Mouse (Mus musculus) hindbrain, embryonic 15.5 days (tissue): ENCODE measurements around the gene Ccnd3. TPM values are rescaled to one million over a fixed set of nuclear protein-coding genes. Genes with fewer than 3 reads are reported as not detected.
A peak's percentile ranks its signal among the peaks of the same experiment; 100 is the strongest.

Experiments
- ATAC-seq: fragments of 200-750 bp; cut with Nextera tagmentation; 2 replicates; pipeline ENCODE4 v1.8.0; 2017; ENCODE audit warnings: low read depth, moderate number of reproducible peaks, moderate TSS enrichment; ENCODE audit not compliant: low FRiP score
- H3K27ac ChIP-seq: fragments of 300-500 bp; sonication (generic); replicated peaks from 2 replicates; pipeline ENCODE4 v1.5.1; 2015; ENCODE audit warnings: mild to moderate bottlenecking, inconsistent platforms
- H3K27me3 ChIP-seq: fragments of 300-500 bp; sonication (generic); 2 replicates; pipeline ENCODE4 v1.6.1; 2015; ENCODE audit warnings: control low read depth, inconsistent platforms
- H3K36me3 ChIP-seq: fragments of 300-500 bp; sonication (generic); 2 replicates; pipeline ENCODE4 v1.6.1; 2015; ENCODE audit warnings: control low read depth, inconsistent platforms
- H3K4me1 ChIP-seq: fragments of 300-500 bp; sonication (generic); replicated peaks from 2 replicates; pipeline ENCODE4 v1.6.1; 2015; ENCODE audit warnings: control low read depth, inconsistent platforms
- H3K4me2 ChIP-seq: fragments of 300-500 bp; sonication (generic); 2 replicates; pipeline ENCODE4 v1.6.1; 2015; ENCODE audit warnings: moderate library complexity, mild to moderate bottlenecking, inconsistent platforms
- H3K4me3 ChIP-seq: fragments of 300-500 bp; sonication (generic); 2 replicates; pipeline ENCODE4 v1.5.1; 2015; ENCODE audit warnings: mild to moderate bottlenecking, inconsistent platforms
- H3K9ac ChIP-seq: fragments of 300-500 bp; sonication (generic); 2 replicates; pipeline ENCODE4 v1.6.1; 2015; ENCODE audit warnings: inconsistent platforms
- H3K9me3 ChIP-seq: fragments of 300-500 bp; sonication (generic); 2 replicates; pipeline ENCODE4 v1.6.1; 2016; ENCODE audit warnings: control low read depth, inconsistent platforms
- WGBS: fragments of 180-500 bp; shearing (Covaris S2); methylation state at CpG from one replicate; pipeline ENCODE4 v1.1.7; 2015; 5-methylcytosine and 5-hydroxymethylcytosine counted together
- polyA plus RNA-seq: library from polyadenylated mRNA; unstranded; fragments of >200 nt; fragmentation: Nextera tagmentation; extraction: Ambion mirVana; gene quantifications from 2 replicates; pipeline ENCODE4 v1.2.1, GENCODE M21; 2015

Gene Ccnd3
- polyA plus RNA-seq, 1 experiment from 2014 or later = 91.0 TPM

GRCm38 (mm10) chr17:47506697-47507096 is 1.8 kb downstream of the Ccnd3 start:
- no peak overlapping the region for H3K27ac ChIP-seq
- no peak overlapping the region for H3K9ac ChIP-seq
- no peak for ATAC-seq
- no peak overlapping the region for H3K4me2 ChIP-seq
- H3K4me1 ChIP-seq = peaks cover 19% of the 10 kb centered on the region
- H3K9me3 ChIP-seq = no peaks in the 10 kb centered on the region
- WGBS = 93% methylated on average over 4 of the region's 4 CpGs
- H3K36me3 ChIP-seq = no peaks in the 10 kb centered on the region
- no peaks in the 10 kb centered on the region for H3K27me3 ChIP-seq
- no peak overlapping the region for H3K4me3 ChIP-seq

- peaks cover 19% of the 10 kb centered on the region for H3K4me1 ChIP-seq
- H3K27ac ChIP-seq = no peak overlapping the region
- no peaks in the 10 kb centered on the region for H3K9me3 ChIP-seq
- ATAC-seq = no peak
- 89% methylated on average over 2 of the region's 2 CpGs for WGBS
- no peak overlapping the region for H3K4me2 ChIP-seq
- no peak overlapping the region for H3K9ac ChIP-seq
- H3K36me3 ChIP-seq = no peaks in the 10 kb centered on the region
- H3K27me3 ChIP-seq = no peaks in the 10 kb centered on the region
- H3K4me3 ChIP-seq = no peak overlapping the region
Measured at GRCm38 (mm10) chr17:47507523-47507922, 2.7 kb downstream of the Ccnd3 start.

- H3K4me3 ChIP-seq = no peak overlapping the region
- peak overlapping the region; percentile 40; the same call in 1 of the 2 replicates for H3K27ac ChIP-seq
- 55% methylated on average over 12 of the region's 12 CpGs for WGBS
- H3K9ac ChIP-seq = no peak overlapping the region
- H3K9me3 ChIP-seq = no peaks in the 10 kb centered on the region
- no peaks in the 10 kb centered on the region for H3K36me3 ChIP-seq
- no peak for ATAC-seq
- H3K27me3 ChIP-seq = no peaks in the 10 kb centered on the region
- H3K4me2 ChIP-seq = peak overlapping the region; percentile 27
- H3K4me1 ChIP-seq = peaks cover 19% of the 10 kb centered on the region
Measured at GRCm38 (mm10) chr17:47508012-47508608, 3.3 kb downstream of the Ccnd3 start.

GRCm38 (mm10) chr17:47509031-47509705 is 4.3 kb downstream of the Ccnd3 start:
- Histone ChIP-seq H3K4me3 (no peak overlapping the region), H3K27ac (peak overlapping the region; percentile 38; the same call in 1 of the 2 replicates)
- ATAC-seq = no peak

GRCm38 (mm10) chr17:47511111-47512020 is 6.5 kb downstream of the Ccnd3 start:
- Histone ChIP-seq H3K27me3 (no peaks in the 10 kb centered on the region), H3K36me3 (no peaks in the 10 kb centered on the region), H3K4me1 (peaks cover 7% of the 10 kb centered on the region; the same call in 1 of the 2 replicates), H3K4me2 (peak overlapping the region; percentile 43), H3K4me3 (no peak overlapping the region), H3K9me3 (no peaks in the 10 kb centered on the region), H3K27ac (0 out of 2 replicates have a peak overlapping the region, but pooled peaks have one; percentile 29), H3K9ac (no peak overlapping the region)
- WGBS = 16% methylated on average over 25 of the region's 25 CpGs
- peak; percentile 89 for ATAC-seq

More at GRCm38 (mm10) chr17:47509031-47509705, 4.3 kb downstream of the Ccnd3 start:
- Histone ChIP-seq H3K9ac (no peak overlapping the region), H3K4me2 (no peak overlapping the region), H3K36me3 (no peaks in the 10 kb centered on the region), H3K4me1 (peaks cover 19% of the 10 kb centered on the region), H3K9me3 (no peaks in the 10 kb centered on the region), H3K27me3 (no peaks in the 10 kb centered on the region)
- WGBS = 51% methylated on average over 9 of the region's 9 CpGs

- H3K9ac ChIP-seq = no peak overlapping the region
- ATAC-seq = no peak
- 76% methylated on average over 10 of the region's 10 CpGs for WGBS
Measured at GRCm38 (mm10) chr17:47512956-47513775, 8.3 kb downstream of the Ccnd3 start.

GRCm38 (mm10) chr17:47515180-47515844 is 10.5 kb downstream of the Ccnd3 start:
- no peak overlapping the region for H3K27ac ChIP-seq
- peaks cover 7% of the 10 kb centered on the region; the same call in 1 of the 2 replicates for H3K4me1 ChIP-seq
- H3K9me3 ChIP-seq = no peaks in the 10 kb centered on the region
- no peaks in the 10 kb centered on the region for H3K27me3 ChIP-seq
- no peak overlapping the region for H3K4me2 ChIP-seq
- no peak overlapping the region for H3K9ac ChIP-seq
- H3K4me3 ChIP-seq = no peak overlapping the region
- 88% methylated on average over 7 of the region's 7 CpGs for WGBS
- H3K36me3 ChIP-seq = no peaks in the 10 kb centered on the region
- ATAC-seq = no peak

More at GRCm38 (mm10) chr17:47512956-47513775, 8.3 kb downstream of the Ccnd3 start:
- Histone ChIP-seq H3K9me3 (no peaks in the 10 kb centered on the region), H3K27ac (no peak overlapping the region), H3K27me3 (no peaks in the 10 kb centered on the region), H3K4me2 (no peak overlapping the region), H3K36me3 (no peaks in the 10 kb centered on the region), H3K4me3 (no peak overlapping the region), H3K4me1 (peaks cover 7% of the 10 kb centered on the region; the same call in 1 of the 2 replicates)

- ATAC-seq = no peak
- Histone ChIP-seq H3K9me3 (no peaks in the 10 kb centered on the region), H3K4me3 (no peak overlapping the region), H3K27me3 (no peaks in the 10 kb centered on the region), H3K4me1 (peaks cover 4% of the 10 kb centered on the region), H3K9ac (no peak overlapping the region), H3K36me3 (no peaks in the 10 kb centered on the region), H3K27ac (no peak overlapping the region), H3K4me2 (no peak overlapping the region)
- WGBS = 96% methylated on average over 3 of the region's 3 CpGs
Measured at GRCm38 (mm10) chr17:47516232-47516631, 11.4 kb downstream of the Ccnd3 start.

- 44% methylated on average over 8 of the region's 8 CpGs for WGBS
- H3K4me1 ChIP-seq = peaks cover 15% of the 10 kb centered on the region
- peak overlapping the region; percentile 47; the same call in 1 of the 2 replicates for H3K27ac ChIP-seq
- H3K9ac ChIP-seq = no peak overlapping the region
- H3K36me3 ChIP-seq = no peaks in the 10 kb centered on the region
- no peak overlapping the region for H3K4me3 ChIP-seq
- H3K9me3 ChIP-seq = no peaks in the 10 kb centered on the region
- H3K27me3 ChIP-seq = no peaks in the 10 kb centered on the region
- ATAC-seq = no peak
- H3K4me2 ChIP-seq = no peak overlapping the region
Measured at GRCm38 (mm10) chr17:47518205-47518604, 13.4 kb downstream of the Ccnd3 start.

GRCm38 (mm10) chr17:47521551-47522258 is 16.9 kb downstream of the Ccnd3 start:
- peak; percentile 85 for ATAC-seq
- no peaks in the 10 kb centered on the region for H3K36me3 ChIP-seq
- H3K27ac ChIP-seq = peak overlapping the region; percentile 70
- H3K9ac ChIP-seq = peak overlapping the region; percentile 17; the same call in 1 of the 2 replicates
- H3K4me3 ChIP-seq = peak overlapping the region; percentile 11; the same call in 1 of the 2 replicates
- WGBS = 2% methylated on average over 17 of the region's 17 CpGs
- H3K4me1 ChIP-seq = peaks cover 17% of the 10 kb centered on the region
- H3K4me2 ChIP-seq = peak overlapping the region; percentile 46
- H3K9me3 ChIP-seq = no peaks in the 10 kb centered on the region
- H3K27me3 ChIP-seq = no peaks in the 10 kb centered on the region
